Mouse (Mus musculus) forebrain, postnatal 0 days (tissue): Measurements from ENCODE around the gene Slc2a5. TPM values are rescaled to one million over a fixed set of nuclear protein-coding genes. Genes with fewer than 3 reads are reported as not detected.

ENCODE experiments used
- ATAC-seq: fragments of 200-750 bp; cut with Nextera tagmentation; 2 replicates; pipeline ENCODE4 v1.8.0; 2017; ENCODE audit warnings: mild to moderate bottlenecking, moderate library complexity
- DNase-seq: peaks from one replicate; pipeline ENCODE4 v3.0.0-alpha.2; 2015
- H3K27ac ChIP-seq: fragments of 300-500 bp; sonication (generic); 2 replicates; pipeline ENCODE4 v1.5.1; 2014; ENCODE audit warnings: low read depth, mild to moderate bottlenecking, antibody characterized with exemption, low read length, moderate library complexity, mixed read lengths
- H3K27me3 ChIP-seq: fragments of 300-500 bp; sonication (generic); 2 replicates; pipeline ENCODE4 v1.6.1; 2014; ENCODE audit warnings: mild to moderate bottlenecking, low read length, mixed read lengths; ENCODE audit not compliant: insufficient read depth
- H3K36me3 ChIP-seq: fragments of 300-500 bp; sonication (generic); 2 replicates; pipeline ENCODE4 v1.6.1; 2014; ENCODE audit warnings: mild to moderate bottlenecking, moderate library complexity; ENCODE audit not compliant: insufficient read depth
- H3K4me1 ChIP-seq: fragments of 300-500 bp; sonication (generic); 2 replicates; pipeline ENCODE4 v1.6.1; 2014; ENCODE audit warnings: antibody characterized with exemption; ENCODE audit not compliant: insufficient read depth
- H3K4me2 ChIP-seq: fragments of 300-500 bp; sonication (generic); 2 replicates; pipeline ENCODE4 v1.6.1; 2014; ENCODE audit warnings: low read depth, mild to moderate bottlenecking, moderate library complexity
- H3K4me3 ChIP-seq: fragments of 300-500 bp; sonication (generic); 2 replicates; pipeline ENCODE4 v1.5.1; 2014; ENCODE audit warnings: low read depth, low read length, mixed read lengths
- H3K9ac ChIP-seq: fragments of 300-500 bp; sonication (generic); 2 replicates; pipeline ENCODE4 v1.6.1; 2014; ENCODE audit warnings: mild to moderate bottlenecking
- H3K9me3 ChIP-seq: fragments of 300-500 bp; sonication (generic); 2 replicates; pipeline ENCODE4 v1.6.1; 2016; ENCODE audit warnings: low read length
- CTCF ChIP-seq: sonication (generic); IDR thresholded peaks from 2 replicates; pipeline ENCODE4 v1.5.1; 2016; ENCODE audit warnings: antibody characterized with exemption, control low read depth, low read depth
- WGBS: fragments of 180-500 bp; shearing (Covaris S2); extraction: QIAGEN DNeasy Blood & Tissue Kit; methylation state at CpG from one replicate; pipeline ENCODE4 v1.1.7; 2014; 5-methylcytosine and 5-hydroxymethylcytosine counted together
- polyA plus RNA-seq: library from polyadenylated mRNA; unstranded; fragments of >200 nt; fragmentation: Nextera tagmentation; extraction: Ambion mirVana; gene quantifications from 2 replicates; pipeline ENCODE4 v1.2.1, GENCODE M21; 2015
- total RNA-seq: library from RNA; depleted of rRNA; stranded (reverse); fragments of >200 nt; gene quantifications from 2 replicates; pipeline ENCODE4 v1.2.3, GENCODE M21; 2014

Gene Slc2a5
- total and polyA plus RNA-seq, 2 experiments from 2014 or later, result 3.2 to 3.4 TPM

GRCm38 (mm10) chr4:150079244-150079643 is 39.8 kb upstream of the Slc2a5 start:
- H3K4me2 ChIP-seq, result no peak overlapping the region
- no peaks in the 10 kb centered on the region for H3K36me3 ChIP-seq
- DNase-seq, result no peak
- H3K27me3 ChIP-seq, result no peaks in the 10 kb centered on the region
- H3K4me1 ChIP-seq, result no peaks in the 10 kb centered on the region
- WGBS, result 80% methylated on average over 7 of the region's 7 CpGs
- no peaks in the 10 kb centered on the region for H3K9me3 ChIP-seq
- TF ChIP-seq CTCF, result no peak
- no peak overlapping the region for H3K9ac ChIP-seq
- no peak overlapping the region for H3K4me3 ChIP-seq
- ATAC-seq, result no peak
- no peak overlapping the region for H3K27ac ChIP-seq

GRCm38 (mm10) chr4:150080330-150080967 is 38.6 kb upstream of the Slc2a5 start:
- DNase-seq, result no peak
- 77% methylated on average over 11 of the region's 11 CpGs for WGBS
- Histone ChIP-seq H3K4me1 (no peaks in the 10 kb centered on the region), H3K9me3 (no peaks in the 10 kb centered on the region), H3K4me2 (no peak overlapping the region), H3K36me3 (no peaks in the 10 kb centered on the region), H3K4me3 (no peak overlapping the region), H3K27me3 (no peaks in the 10 kb centered on the region), H3K9ac (no peak overlapping the region), H3K27ac (no peak overlapping the region)
- no peak for TF ChIP-seq CTCF
- ATAC-seq, result no peak

- no peak overlapping the region for H3K9ac ChIP-seq
- 76% methylated on average over 4 of the region's 4 CpGs for WGBS
Measured at GRCm38 (mm10) chr4:150085366-150085765, 33.7 kb upstream of the Slc2a5 start.

GRCm38 (mm10) chr4:150086841-150087160 is 32.3 kb upstream of the Slc2a5 start:
- 4% methylated on average over 7 of the region's 7 CpGs for WGBS
- Histone ChIP-seq H3K4me1 (peaks cover 6% of the 10 kb centered on the region), H3K27ac (no peak overlapping the region; the same call in 1 of the 2 replicates)

More at GRCm38 (mm10) chr4:150085366-150085765, 33.7 kb upstream of the Slc2a5 start:
- ATAC-seq, result no peak
- Histone ChIP-seq H3K4me1 (peaks cover 6% of the 10 kb centered on the region), H3K36me3 (no peaks in the 10 kb centered on the region), H3K4me3 (no peak overlapping the region), H3K27me3 (no peaks in the 10 kb centered on the region), H3K9me3 (no peaks in the 10 kb centered on the region), H3K4me2 (no peak overlapping the region), H3K27ac (no peak overlapping the region)
- peak; percentile 36 for TF ChIP-seq CTCF
- DNase-seq, result no peak

GRCm38 (mm10) chr4:150087161-150087889 is 31.8 kb upstream of the Slc2a5 start, which contains the start of gene Gpr157:
TSS of gene Gpr157 (plus strand) at chr4:150087365.
- TF ChIP-seq CTCF, result peak; percentile 55
- no peaks in the 10 kb centered on the region for H3K36me3 ChIP-seq
- H3K4me1 ChIP-seq, result peaks cover 6% of the 10 kb centered on the region
- DNase-seq (peak; percentile 88), ATAC-seq (peak; percentile 96)
- under 1% methylated on average over 54 of the region's 56 CpGs for WGBS
- no peaks in the 10 kb centered on the region for H3K27me3 ChIP-seq
- H3K9me3 ChIP-seq, result no peaks in the 10 kb centered on the region
- peak within 1 kb of the TSS; percentile 55 for H3K9ac ChIP-seq
- peak within 1 kb of the TSS; percentile 55 for H3K4me3 ChIP-seq
- peak within 1 kb of the TSS; percentile 99 for H3K4me2 ChIP-seq
- H3K27ac ChIP-seq, result no peak within 1 kb of the TSS; the same call in 1 of the 2 replicates

More at GRCm38 (mm10) chr4:150086841-150087160, 32.3 kb upstream of the Slc2a5 start:
- no peak for ATAC-seq
- Histone ChIP-seq H3K4me2 (peak overlapping the region; percentile 99), H3K27me3 (no peaks in the 10 kb centered on the region), H3K4me3 (peak overlapping the region; percentile 55), H3K9me3 (no peaks in the 10 kb centered on the region), H3K9ac (peak overlapping the region; percentile 55; the same call in 1 of the 2 replicates), H3K36me3 (no peaks in the 10 kb centered on the region)
- no peak for TF ChIP-seq CTCF
- DNase-seq, result no peak

GRCm38 (mm10) chr4:150087890-150088530 is 31.1 kb upstream of the Slc2a5 start:
- H3K9ac ChIP-seq, result peak overlapping the region; percentile 55
- WGBS, result 18% methylated on average over 29 of the region's 29 CpGs
- H3K27ac ChIP-seq, result no peak overlapping the region
- ATAC-seq, result no peak
- TF ChIP-seq CTCF, result no peak
- H3K4me1 ChIP-seq, result peaks cover 6% of the 10 kb centered on the region
- peak overlapping the region; percentile 55 for H3K4me3 ChIP-seq
- H3K9me3 ChIP-seq, result no peaks in the 10 kb centered on the region
- peak overlapping the region; percentile 99 for H3K4me2 ChIP-seq
- H3K36me3 ChIP-seq, result no peaks in the 10 kb centered on the region
- DNase-seq, result no peak
- no peaks in the 10 kb centered on the region for H3K27me3 ChIP-seq

- no peak overlapping the region for H3K27ac ChIP-seq
- H3K9me3 ChIP-seq, result no peaks in the 10 kb centered on the region
- no peaks in the 10 kb centered on the region for H3K36me3 ChIP-seq
- H3K4me1 ChIP-seq, result peaks cover 6% of the 10 kb centered on the region
- no peak for DNase-seq
- ATAC-seq, result no peak
- H3K27me3 ChIP-seq, result no peaks in the 10 kb centered on the region
- no peak overlapping the region for H3K9ac ChIP-seq
- WGBS, result 77% methylated on average over 10 of the region's 10 CpGs
- no peak overlapping the region for H3K4me2 ChIP-seq
- no peak overlapping the region for H3K4me3 ChIP-seq
- TF ChIP-seq CTCF, result no peak
Measured at GRCm38 (mm10) chr4:150089121-150089520, 30.0 kb upstream of the Slc2a5 start.
